Mouse (Mus musculus): Measurements from ENCODE around the gene Olfr1140.

The Olfr1140 gene

DNA sequence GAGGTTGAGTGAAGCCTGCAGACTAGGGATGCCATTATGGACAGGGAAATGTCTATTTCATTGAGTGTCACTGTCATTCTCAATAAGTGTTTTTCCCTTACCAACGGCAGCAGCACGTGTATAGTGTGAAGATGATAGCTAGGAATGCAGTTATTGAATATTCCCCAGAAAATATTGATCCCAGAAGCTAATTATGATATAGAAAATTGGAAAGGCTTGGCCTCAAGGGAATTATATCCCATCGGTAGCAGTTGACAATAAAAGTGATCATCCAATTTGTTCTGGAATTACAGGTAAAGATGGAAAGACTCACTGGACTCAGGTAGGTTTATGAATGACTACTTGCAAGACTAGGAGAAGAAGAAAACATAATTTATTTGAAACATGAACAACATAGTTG lies at the start of gene Olfr1140:
TSS of gene Olfr1140 (plus strand) at position 301 of the 400 bp plus-strand sequence.
- DNase-seq: no peak

GRCm38 (mm10) chr2:87693847-87694246 lies 49.7 kb upstream of the Olfr1140 start, which contains the start of gene Olfr1136:
TSS of gene Olfr1136 (minus strand) at chr2:87693947.
- no peak for DNase-seq

GRCm38 (mm10) chr2:87713079-87713478 lies 30.5 kb upstream of the Olfr1140 start, which contains the start of gene Olfr1137:
TSS of gene Olfr1137 (minus strand) at chr2:87713179.
- DNase-seq: no peak

DNA sequence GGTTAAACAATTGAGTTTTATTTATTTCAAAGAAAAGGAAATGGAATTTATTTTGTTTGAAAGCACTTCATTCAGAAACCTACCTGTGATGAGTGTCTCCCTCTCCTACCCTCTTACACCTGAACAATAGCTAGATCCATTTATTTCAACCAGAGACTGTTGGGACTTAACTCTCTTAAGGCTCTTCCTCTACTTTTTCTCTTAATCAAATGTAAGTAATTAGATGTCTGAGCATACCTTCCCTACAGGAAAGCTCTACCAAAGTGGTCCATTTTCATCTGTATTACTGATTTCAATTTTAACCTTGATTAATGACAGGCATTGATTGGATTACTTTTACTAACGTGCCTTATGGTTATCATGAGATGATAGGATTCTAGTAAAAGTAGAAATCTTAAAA lies 3.7 kb upstream of the Olfr1140 start, which contains the start of gene Olfr1138:
TSS of gene Olfr1138 (minus strand) at position 101 of the 400 bp plus-strand sequence.
- no peak for DNase-seq

DNA sequence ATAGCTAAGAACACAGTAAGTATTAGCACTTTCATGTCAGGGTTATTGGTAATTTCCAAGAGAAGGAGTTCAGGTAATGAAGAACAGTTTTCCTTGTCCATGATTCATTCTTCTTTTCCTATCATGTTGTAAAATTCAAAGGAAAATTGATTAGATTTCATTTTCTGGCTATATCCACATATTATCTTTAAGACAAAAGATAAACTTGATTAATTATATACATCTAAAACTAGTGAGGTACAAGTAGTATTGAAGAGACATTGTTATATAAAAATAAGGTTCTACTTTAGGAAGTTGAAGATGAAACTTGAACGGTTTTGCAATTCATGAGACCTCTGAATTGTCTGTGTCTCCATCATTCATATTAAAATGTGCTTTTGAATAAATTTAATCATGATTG lies 10.3 kb downstream of the Olfr1140 start, which contains the start of gene Olfr1141:
TSS of gene Olfr1141 (minus strand) at position 101 of the 400 bp plus-strand sequence.
- DNase-seq: no peak

GRCm38 (mm10) chr2:87776143-87776542 lies 32.6 kb downstream of the Olfr1140 start:
- no peak for DNase-seq

- no peak for DNase-seq
These were observed 35.6 kb downstream of the Olfr1140 start, which contains the start of gene Olfr152 for GRCm38 (mm10) chr2:87779183-87779582. TSS of gene Olfr152 (plus strand) at chr2:87779483.

Data from kidney, adult 11 months (tissue).